Mouse (Mus musculus) spleen, postnatal 36 days (tissue): ENCODE data around the gene Cep70.
A peak's percentile ranks its signal among the peaks of the same experiment; 100 is the strongest.

ENCODE experiments used
- DNase-seq, 2 experiments: peaks; one replicate each; pipeline ENCODE4 v3.0.0; 2022; ENCODE audit warnings: low spot score in 2 of 2, mixed read lengths in 1 of 2

The Cep70 gene

DNA sequence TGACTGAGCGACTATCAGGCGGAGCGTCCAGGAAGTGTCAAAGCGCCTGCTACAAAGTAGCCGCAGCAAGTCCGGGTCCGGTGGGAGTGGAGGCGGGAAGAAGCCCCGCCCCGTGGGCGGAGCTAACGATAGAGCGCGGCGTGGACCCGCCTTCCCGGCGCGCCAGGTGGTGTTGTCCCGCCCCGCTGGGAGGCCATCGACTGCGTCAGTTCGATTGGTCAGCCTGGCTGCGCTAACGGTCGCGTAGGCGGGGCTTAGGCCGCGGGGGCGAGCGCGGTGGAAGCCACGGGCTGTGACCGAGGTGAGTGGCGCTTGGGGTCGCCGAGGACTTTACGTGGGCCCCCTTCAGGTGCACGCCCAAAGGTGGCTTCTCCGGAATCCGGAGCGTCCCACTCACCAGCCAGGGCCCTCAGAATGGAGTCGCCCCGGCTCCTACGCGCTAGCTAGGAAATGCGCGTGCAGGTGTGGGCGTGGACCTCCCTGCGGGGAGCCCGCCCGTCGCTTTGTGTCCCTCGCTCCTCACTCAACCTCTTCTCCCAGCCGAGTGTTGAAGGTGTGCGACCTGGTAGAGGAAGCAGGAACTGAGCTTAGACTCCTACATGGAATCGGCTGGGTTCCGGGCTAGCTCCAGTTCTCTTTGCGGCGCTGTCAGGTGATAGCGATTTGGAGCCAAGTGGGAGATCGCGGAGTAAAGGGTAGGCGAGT, at the start of gene Cep70:
Gene Cep70, plus strand, starts transcription at position 178 of the 705 bp plus-strand sequence.
- DNase-seq = peak; percentile 96 to 97

DNA sequence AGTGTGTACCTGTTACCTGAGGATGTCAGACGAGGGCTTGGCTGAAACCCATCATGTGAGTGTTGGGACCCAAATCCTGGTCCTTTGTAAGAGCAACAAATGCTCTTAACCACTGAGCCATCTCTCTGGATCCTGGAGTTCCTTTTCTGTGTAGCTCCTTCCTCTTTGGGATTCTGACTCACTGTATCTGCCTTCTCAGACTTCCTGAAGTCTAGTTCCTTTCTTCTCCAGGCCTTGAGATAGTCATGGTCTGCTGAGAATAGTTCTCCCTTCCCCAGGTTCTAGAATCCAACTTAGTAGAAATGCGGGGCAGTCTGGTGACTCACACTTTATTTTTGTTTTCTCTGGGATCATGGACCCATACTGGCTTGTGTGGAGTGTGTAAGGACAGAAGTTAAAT, 30.5 kb upstream of the Cep70 start:
- no peak for DNase-seq

DNA sequence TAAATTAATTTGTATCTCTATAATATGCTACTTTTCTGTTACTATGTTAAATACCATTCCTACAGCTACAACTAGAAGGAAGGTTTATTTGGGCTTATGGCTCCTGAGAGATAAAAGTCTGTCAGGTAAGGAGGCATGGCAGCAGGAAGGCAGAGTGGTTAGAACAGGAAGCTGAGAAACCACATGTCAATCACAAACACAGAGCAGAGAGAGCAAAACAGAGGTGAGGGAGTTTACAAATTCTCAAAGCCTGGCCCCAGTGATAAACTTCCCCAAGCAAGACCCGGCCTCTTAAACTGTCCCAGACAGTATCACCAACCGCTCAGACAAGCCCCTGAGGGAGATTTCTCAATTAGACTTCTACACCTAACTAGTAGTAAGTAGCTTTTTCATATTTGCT, 27.0 kb upstream of the Cep70 start:
- no peak for DNase-seq

DNA sequence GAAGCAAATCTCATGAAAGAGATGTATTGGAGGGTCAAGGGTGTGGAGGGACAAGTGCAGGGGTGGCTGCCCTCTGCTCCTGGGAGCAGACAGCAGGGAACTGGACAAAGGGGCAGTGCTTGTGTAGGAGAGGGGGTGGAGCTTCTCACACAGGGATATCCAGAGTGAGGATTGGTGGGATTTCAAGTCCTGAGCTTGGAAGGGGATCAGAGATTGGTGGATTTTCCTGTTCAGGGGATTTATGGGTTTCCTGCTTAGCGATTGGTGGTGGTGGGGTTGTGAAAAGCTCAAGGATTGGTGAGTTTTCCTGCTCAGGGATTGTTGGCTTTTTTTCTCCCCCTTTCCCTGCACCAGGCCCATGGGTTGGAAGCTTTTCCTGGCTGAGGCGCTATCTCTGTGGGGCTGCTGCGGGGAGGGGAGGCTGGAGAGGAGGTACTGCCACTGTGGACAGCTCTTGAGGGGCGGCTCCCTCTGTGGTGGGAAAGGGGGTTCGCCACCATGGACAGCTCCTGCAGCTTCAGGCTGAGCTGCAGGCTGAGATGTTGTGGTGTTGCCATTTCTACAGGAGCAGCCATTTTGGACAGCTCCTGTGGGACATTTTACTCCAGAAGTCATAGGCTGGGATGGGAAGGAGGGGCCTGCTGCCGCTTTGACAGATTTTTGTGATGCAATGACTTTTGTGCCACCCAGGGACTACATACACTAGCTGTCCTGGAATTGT, 25.0 kb upstream of the Cep70 start:
- DNase-seq = peak in 1 of 2 experiments; percentile 4

DNA sequence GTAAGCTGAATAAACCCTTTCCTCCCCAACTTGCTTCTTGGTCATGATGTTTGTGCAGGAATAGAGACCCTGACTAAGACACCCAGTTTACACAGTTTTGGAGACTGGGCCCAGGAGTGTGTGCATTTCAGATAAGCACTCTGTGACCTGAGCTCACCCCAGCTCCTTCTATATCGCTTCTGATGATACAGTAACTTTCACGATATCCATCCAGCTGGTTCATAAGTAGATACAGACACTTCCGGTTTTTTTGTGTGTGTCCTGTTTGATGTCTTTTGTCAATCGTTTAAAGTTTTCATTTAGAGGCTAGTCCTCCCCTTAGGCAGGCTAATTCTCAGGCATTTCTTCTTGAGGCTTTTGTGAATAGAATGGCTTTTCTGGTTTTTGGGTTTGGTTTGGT, 21.5 kb upstream of the Cep70 start:
- no peak for DNase-seq

DNA sequence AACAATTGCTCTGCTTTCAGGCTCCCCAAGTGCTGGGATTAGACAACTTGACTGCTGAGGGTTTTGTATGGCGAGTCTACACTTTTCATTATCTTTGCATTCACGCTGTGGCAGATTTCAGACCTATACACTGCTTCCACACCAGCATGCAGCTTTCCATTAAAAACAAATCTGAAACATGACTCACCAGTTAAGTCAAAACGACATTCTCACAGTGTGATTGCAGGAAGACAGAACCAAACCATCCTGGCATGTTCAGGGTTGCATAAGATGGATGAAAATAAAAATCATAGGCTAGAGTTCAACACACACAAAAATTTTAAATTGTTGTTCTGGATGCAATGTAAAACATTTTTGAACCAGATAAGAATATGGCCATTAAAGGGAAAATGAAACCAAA, 18.6 kb upstream of the Cep70 start:
- DNase-seq = no peak

DNA sequence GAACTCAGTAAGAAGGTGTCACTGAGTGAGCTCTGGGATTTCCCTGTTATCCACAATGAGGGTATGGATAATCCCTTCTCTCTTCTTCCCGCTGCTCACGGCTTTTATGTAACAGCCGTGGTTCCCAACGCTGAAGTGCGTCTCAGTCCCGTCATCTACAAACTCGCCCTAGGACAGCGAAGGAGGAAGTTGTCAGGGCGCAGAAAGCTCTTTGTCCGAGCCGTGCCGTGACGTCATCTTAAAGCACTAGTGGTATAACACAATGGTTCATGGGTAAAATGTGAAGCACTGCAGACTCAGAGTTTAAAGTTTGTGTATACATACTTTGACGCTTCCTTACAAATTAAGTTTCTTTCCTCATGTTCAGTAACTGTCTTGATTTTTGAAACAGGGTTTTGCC, 13.7 kb upstream of the Cep70 start:
- no peak for DNase-seq

DNA sequence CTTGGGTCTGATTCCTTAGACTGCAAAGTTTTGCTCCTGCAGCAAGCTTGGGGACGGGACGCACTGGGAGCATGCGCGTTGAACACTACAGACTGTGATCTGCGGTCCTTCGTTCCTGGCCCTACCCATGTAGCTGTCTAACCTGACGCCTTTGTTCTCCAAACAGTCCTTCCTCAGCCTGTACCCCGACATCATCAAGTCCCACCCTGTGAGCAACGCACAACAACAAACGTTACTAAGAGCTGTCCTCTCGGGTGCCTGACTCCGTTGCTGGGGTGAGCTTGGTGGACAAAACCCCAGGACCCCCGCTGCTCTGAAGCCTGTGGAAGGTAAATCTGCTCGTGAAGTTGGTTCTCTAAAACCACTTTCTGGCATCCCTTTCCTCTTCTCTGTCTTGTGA, 6.0 kb upstream of the Cep70 start, which contains the start of gene Faiml:
Gene Faiml, minus strand, starts transcription at position 101 of the 400 bp plus-strand sequence.
- no peak for DNase-seq

DNA sequence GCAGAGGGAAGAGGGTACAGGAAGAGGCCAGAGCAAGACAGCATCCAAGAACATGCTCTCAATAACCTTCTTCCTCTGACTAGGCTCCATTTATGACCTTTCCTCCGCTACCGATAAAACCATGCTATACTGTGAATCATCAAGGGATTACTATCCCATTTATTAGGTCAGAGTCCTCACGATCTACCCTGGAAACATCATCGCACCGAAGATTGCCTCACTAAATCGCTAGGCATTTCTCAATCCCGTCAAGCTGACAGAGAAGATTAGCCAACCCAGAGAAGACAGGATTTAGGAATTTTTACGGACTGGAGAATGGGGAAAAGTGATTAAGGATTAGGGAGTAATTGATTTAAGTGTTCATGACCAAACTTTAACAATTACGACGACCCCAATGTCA, 4.9 kb upstream of the Cep70 start:
- DNase-seq = no peak

DNA sequence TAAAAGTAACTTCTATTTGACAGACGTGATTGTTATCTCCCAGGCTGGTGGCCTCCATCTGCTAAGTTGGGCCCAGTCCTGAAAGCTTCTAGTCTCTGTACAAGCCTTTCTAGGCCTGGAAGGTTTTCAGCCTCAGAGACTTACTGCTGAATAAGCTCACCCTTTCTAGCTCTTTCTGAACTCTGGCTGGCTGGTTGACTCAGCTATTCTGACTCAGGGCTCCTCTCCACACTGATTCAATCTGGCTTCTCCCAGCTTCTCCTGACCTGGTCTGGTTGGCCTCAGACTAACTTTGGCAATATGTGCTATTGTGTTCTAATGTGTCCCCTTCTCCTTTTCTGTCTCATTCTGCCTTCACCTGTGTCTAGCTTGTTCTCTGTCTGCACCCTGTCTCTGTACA, 3.9 kb upstream of the Cep70 start:
- DNase-seq = no peak

DNA sequence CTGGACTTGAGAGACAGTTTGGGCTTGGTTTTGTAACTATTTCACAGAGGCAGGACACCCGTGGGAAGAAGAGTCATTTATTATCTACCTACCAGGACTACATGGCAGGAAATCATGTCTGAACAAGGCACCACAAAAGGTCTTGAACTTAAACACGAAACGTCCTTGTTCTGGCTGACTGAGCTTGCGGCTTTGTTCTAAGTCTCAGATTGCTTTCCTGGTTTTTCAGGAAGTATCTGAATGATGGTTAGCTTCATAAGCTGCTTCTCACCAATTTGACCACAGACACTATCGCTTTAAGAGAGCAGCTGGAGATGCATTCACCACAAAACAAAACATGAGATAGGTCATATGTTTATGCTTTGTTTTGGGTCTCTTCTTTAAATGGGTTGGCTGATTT, 2.6 kb upstream of the Cep70 start:
- peak in 1 of 2 experiments; percentile 27 for DNase-seq

DNA sequence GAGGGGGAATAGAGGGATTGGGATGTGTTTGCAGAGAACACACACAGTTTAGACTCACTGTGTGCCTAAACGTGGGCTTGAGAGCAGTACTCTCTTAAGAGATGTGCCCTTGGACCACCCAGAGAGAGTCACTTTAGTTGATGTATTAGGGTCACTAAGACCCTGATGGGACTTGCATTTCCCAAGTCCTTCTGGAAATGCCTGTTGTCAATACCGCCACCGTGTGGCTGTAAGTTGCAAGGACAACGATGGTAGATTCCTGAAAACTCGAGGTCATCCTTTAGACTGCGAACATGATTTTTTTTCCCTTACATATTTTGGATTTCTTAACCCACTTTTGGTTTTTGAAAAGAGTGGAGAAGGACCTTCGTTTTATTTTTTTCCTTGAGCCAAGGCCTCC, 1.1 kb upstream of the Cep70 start:
- peak; percentile 13 to 29 for DNase-seq

DNA sequence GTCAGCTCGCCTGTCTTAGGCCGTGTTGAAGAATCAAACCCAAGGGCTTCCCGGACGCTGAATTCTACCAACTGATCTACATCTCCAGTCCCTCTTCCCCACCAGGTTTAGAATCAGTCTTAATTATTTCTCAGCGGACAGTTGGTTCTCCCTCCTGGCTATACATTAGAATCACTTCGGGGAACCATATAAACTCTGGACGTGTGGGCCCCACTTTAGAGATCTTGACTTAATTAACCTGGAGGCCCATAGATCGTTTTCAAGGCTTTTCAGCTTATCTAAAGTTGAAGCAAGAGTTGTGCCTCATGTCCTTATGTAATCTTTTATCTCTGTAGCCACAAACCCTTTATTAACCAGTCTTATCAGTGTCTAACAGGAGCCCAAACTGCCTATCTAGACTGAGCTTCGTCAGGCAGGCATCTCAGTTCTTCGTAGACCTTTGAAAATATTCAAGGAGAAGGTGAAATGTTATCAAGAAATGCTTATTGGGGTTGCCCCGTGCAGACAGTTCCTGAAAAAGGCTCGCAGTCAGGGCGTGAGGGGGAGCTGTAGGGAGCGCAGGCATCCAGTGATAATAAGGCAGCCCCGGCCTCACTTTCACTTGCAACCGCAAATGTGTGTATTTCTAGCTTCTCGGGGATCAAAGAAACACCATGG, 506 bp upstream of the Cep70 start:
- DNase-seq = no peak

DNA sequence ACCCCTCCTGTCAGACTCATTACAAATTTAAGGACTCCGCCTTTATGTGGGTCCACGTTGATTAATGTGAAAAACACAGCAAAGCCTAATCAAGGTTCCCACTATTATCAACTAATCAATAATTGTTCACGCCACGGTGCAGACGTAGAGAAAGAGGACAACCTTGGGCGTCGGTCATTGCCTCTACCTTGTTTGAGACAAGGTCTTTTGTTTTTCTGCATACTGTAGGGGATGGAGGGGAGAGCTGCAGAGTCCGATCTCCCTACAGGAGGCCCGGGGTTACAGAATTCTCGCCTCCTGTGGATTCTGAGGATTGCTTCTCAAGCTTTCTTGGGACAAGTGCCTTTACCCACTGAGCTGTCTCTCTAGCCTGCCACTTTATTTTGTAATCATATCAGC, 727 bp downstream of the Cep70 start:
- no peak for DNase-seq

DNA sequence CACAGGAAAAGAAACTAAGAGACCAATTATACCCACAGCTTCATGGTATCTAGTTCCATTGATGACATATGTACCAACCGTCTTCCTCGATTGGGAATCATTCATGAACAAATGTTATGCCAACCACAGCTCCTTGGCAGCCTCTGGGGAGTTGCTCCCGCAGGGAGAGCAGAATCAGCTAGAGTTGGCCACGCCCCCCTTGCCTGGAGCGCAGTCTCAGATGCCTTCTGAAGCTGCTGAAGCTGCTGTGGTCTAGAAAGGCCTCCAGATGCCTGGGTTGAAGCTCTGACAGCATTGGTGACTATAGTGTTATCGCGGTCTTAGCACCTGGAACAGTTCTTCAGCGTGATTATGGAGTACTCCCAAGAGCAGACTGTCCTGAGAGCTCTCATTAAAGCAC, 5.1 kb downstream of the Cep70 start:
- peak; percentile 11 to 25 for DNase-seq

DNA sequence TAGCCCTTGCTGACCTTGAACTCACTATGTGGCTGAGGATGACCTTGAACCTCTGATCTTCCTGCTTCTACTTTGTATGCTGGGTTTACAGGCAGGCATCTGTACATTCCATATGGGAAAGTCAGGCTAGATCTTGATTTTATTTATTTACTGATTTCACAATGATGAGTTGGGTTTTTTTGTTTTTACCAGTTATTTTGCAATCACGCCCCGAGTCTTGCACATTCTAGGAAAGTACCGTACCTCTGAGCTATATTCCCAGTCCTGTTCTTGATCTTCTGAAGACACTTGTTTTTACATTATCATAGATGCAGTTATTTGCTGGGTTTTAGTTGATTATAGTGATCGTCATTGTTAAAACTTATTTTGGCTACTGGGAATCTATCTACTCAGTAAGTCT, 5.7 kb downstream of the Cep70 start:
- DNase-seq = no peak

DNA sequence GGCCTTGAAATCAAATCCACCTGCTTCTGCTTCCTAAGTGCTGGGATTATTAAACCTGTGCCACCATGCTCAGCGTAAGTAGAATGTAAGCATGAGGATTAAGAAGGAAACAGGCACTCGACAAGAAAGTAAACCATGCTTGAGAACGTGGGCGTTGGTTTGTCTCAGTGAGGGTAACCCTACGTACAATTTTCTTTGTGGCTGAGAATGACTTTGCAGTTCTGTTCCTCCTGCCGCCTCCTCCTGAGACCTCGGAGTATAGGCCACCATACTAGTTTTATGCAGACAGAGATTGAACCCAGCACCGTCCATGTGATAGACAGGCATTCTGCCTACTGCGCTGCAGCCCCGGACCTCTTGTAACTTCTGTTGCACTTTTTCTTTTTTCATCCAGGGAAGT, 10.7 kb downstream of the Cep70 start:
- no peak for DNase-seq

DNA sequence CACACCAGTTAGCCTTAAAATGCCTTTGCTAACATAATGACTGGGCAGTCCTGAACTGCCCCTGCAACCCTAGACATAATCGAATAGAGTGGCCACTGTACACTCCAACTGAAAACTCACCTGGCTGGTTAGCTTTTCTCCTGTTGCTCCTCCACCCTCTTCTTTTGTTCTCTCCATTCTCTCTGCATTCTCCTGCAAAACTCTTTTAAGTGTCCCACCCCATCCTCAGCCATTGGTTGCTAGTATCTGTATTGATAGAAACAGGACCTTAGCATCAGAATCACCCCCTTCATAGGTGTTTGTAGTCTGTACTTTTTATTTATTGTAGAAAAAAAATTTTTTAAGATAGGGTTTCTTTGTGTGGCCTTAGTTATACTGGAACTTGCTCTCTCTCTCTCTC, 13.0 kb downstream of the Cep70 start:
- no peak for DNase-seq

DNA sequence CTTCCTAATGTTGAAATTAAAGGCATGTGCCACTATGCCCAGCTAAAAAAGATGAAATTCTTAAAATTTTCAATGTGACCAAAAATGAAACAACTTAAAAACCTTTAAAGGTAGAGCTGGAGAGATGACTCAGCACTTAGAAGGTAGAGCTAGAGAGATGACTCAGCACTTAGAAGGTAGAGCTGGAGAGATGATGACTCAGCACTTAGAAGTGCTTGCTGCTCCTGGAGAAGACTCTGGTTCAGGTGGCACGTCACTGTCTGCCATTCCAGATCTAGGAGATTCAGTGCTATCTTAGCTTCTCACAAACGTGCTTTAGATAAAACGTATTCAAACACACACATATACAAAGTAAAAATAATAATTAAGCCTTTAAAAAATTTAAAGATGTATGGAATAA, 13.7 kb downstream of the Cep70 start:
- peak in 1 of 2 experiments; percentile 20 for DNase-seq

DNA sequence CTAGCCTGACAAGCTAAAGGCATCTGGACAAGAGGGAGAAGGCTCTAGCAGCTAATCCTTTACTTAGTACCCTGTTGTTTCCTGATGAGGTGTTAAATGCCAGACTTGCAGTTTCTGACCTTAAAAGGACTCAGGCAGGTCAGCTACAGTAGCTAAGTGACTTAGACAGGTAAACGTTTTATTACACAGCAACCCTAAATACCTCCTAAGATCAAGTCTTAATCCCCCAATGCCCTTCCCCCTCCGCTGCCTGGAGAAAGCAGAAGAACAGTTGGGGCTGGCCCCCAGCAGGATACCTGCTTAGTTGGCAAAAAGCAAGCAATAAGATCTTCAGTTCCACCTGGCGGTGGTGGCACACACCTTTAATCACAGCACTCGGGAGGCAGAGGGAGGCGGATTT, 15.7 kb downstream of the Cep70 start:
- no peak for DNase-seq

DNA sequence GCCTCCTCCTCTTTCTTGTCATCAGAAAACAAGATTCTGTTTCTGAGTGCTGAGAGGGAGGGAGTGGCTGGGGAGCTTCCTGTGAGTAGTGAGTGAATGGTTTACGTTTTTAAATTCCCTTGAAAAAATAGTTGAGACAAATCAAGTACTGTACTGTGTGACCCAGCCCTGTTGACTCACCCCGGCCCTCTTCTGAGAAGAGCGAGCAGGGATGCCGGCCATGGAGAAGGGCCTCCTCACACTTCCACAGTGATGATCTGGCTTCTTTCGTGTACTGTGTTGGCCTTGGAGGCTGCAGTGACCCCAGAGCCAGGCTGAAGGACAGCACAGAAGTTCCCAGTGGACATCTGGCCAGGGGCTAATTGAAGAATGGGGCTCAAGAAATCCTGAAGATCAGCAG, 61.1 kb downstream of the Cep70 start:
- no peak for DNase-seq

DNA sequence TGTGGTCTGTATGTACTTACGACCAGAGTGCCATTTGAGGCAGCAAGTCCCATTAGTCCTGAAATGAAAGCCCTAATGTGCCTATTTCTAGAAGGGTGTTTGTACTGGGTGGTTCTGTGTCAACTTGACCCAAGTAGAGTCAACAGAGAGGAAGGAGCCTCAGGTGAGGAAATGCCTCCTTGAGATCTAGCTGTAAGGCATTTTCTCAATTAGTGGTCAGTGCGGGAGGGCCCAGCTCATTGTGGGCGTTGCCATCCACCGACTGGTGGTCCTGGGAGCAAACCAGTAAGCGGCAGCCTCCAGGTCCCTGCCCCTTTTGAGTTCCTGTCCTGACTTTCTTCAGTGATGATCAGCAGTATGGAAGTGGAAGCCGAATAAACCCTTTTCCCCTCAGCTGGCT, 63.1 kb downstream of the Cep70 start:
- no peak for DNase-seq

DNA sequence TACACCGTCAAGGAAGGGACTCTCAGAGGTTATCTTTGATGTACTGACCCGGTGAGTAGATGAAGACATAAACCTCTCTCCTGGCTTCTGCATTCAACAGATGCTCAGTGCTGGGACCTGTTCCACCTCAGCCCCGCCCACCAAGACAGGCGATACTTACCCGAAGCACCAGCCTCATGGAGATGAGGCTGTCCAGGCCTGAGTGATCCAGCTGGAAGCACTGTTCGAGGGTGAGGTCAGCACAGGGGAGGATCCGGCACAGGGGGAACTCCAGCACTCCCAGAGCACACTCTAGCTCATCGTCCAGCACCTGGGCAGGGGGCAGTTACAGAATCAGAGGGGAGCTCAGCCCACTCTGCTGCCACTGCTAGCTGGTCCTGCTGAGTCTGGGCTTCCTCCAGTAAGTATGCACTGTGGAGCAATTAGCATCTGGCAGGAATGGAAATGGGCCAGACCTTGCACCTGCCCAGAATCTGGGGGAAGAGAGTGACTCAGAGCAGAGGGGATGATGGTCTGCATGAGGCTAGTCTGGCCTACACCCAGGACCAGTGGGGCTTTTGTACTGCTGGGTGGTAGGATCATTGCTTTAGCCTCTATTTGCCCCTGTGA, 76.3 kb downstream of the Cep70 start:
- DNase-seq = no peak
